Comparison of ENCODE assay signal across 17 mouse cellular contexts in genomic region chr16:23833042-23833423, GRCm38 (mm10). TPM values are rescaled to one million over a fixed set of nuclear protein-coding genes. Genes with fewer than 3 reads are reported as not detected.
DNase-seq lines count a peak whose midpoint lies in the region; ATAC-seq lines count a peak whose summit lies in the region.
"Had no signal": no experiment of that assay in that cellular context is flagged by ENCODE, and none has a peak within 500 bp of the region (broad histone marks: within the 10 kb centered on the region; RNA-seq: fewer than 3 reads in every experiment).

No protein-coding gene starts in this region.

- peaks cover 4% of the 10 kb centered on the region; the same call in 1 of the 2 replicates for H3K4me1 ChIP-seq in heart, embryonic 12.5 days (replicated peaks)
- no peaks in the 10 kb centered on the region for H3K4me1 ChIP-seq in forebrain, embryonic 15.5 days
- H3K4me1 ChIP-seq: limb, embryonic 13.5 days had no signal

- no peaks in the 10 kb centered on the region for H3K27me3 ChIP-seq in heart, embryonic 12.5 days (replicated peaks)
- H3K27me3 ChIP-seq in forebrain, embryonic 15.5 days: 0 out of 2 replicates have a peak, but pooled peaks cover 2% of the 10 kb centered on the region
- H3K27me3 ChIP-seq: heart, embryonic 13.5 days; limb, embryonic 13.5 days; stomach, embryonic 15.5 days had no signal

- no peak overlapping the region for H3K9ac ChIP-seq in heart, embryonic 12.5 days
- H3K9ac ChIP-seq in forebrain, embryonic 15.5 days (replicated peaks): no peak overlapping the region
- H3K9ac ChIP-seq: heart, embryonic 13.5 days; limb, embryonic 13.5 days; stomach, embryonic 15.5 days had no signal

- peak; percentile 18; the same call in 1 of the 2 replicates for ATAC-seq in heart, embryonic 12.5 days (ENCODE audit: insufficient number of reproducible peaks, low FRiP score)
- no peak for ATAC-seq in forebrain, embryonic 15.5 days (replicated peaks)
- ATAC-seq: CD4-positive, CD25-positive, alpha-beta regulatory T cell, adult 4 months had no signal

- H3K4me2 ChIP-seq in heart, embryonic 12.5 days: no peak overlapping the region
- H3K4me2 ChIP-seq in forebrain, embryonic 15.5 days (replicated peaks): no peak overlapping the region
- H3K4me2 ChIP-seq: heart, embryonic 13.5 days; limb, embryonic 13.5 days; stomach, embryonic 15.5 days had no signal

- no peak overlapping the region for H3K4me3 ChIP-seq in heart, embryonic 12.5 days
- H3K4me3 ChIP-seq in forebrain, embryonic 15.5 days: no peak overlapping the region
- H3K4me3 ChIP-seq: heart, embryonic 13.5 days; limb, embryonic 13.5 days; stomach, embryonic 15.5 days had no signal

- no peak overlapping the region for H3K27ac ChIP-seq in heart, embryonic 12.5 days (ENCODE audit: poor library complexity, severe bottlenecking)
- no peak overlapping the region for H3K27ac ChIP-seq in forebrain, embryonic 15.5 days (replicated peaks)
- H3K27ac ChIP-seq: heart, embryonic 13.5 days; limb, embryonic 13.5 days; macrophage; stomach, embryonic 15.5 days had no signal

- no peak for DNase-seq in heart, adult 18-20 months
- peak; percentile 2 for DNase-seq in lung, postnatal 10 days
- no peak for DNase-seq in lung, postnatal 36 days
- DNase-seq in embryo, embryonic 11 days: peak; percentile 32
- DNase-seq in mesoderm, embryonic 11.5 days (ENCODE audit: low read depth, low spot score): peak; percentile 30
- DNase-seq: cerebellum, adult 2 months; gastrocnemius, postnatal 14 days; kidney, adult 8-10 months; retina, postnatal 1 day had no signal

- H3K9me3 ChIP-seq in heart, embryonic 12.5 days (replicated peaks): peaks cover 6% of the 10 kb centered on the region
- no peaks in the 10 kb centered on the region for H3K9me3 ChIP-seq in forebrain, embryonic 15.5 days
- H3K9me3 ChIP-seq: stomach, embryonic 15.5 days had no signal

- WGBS in heart, embryonic 12.5 days: 57% methylated on average over 2 of the region's 2 CpGs
- 72% methylated on average over 2 of the region's 2 CpGs for WGBS in forebrain, embryonic 15.5 days

- H3K36me3 ChIP-seq in heart, embryonic 12.5 days: no peaks in the 10 kb centered on the region
- no peaks in the 10 kb centered on the region for H3K36me3 ChIP-seq in forebrain, embryonic 15.5 days
- H3K36me3 ChIP-seq: heart, embryonic 13.5 days; limb, embryonic 13.5 days; stomach, embryonic 15.5 days had no signal

RNA-seq across cellular contexts. Expression of gene Sst, which starts 57.7 kb away (rescaled TPM):
- 0.26 TPM in 1 of 2 replicates, not detected in the other for polyA plus RNA-seq in heart, embryonic 12.5 days (2016; fragmentation: Nextera tagmentation; extraction: Ambion mirVana)
- not detected for total RNA-seq in heart, adult 18-20 months (2021)
- 200 and 208 TPM in 2 replicates for polyA plus RNA-seq in forebrain, embryonic 15.5 days (2015; fragmentation: Nextera tagmentation; extraction: Ambion mirVana)
- total RNA-seq: gastrocnemius, postnatal 14 days; hematopoietic stem cell, adult 5-6 weeks had no signal
- polyA plus RNA-seq: CD4-positive, CD25-positive, alpha-beta regulatory T cell, adult 4 months; macrophage had no signal

Comparison
In these comparisons a context has a peak if more than half of its experiments do, and no peak if none do; other contexts are left out.
1. DNase-seq: peak in lung, postnatal 10 days (single experiment), embryo, embryonic 11 days (single experiment) and mesoderm, embryonic 11.5 days (single experiment); none in heart, adult 18-20 months (0 of 2) and lung, postnatal 36 days (single experiment).
2. RNA of gene Sst, which starts 57.7 kb away (polyA plus RNA-seq): 200 to 208 TPM in forebrain, embryonic 15.5 days; 0.26 TPM in heart, embryonic 12.5 days; every median in the first group is over 100 times any median in the second.